Mouse (Mus musculus) common myeloid progenitor, adult 5-6 weeks (primary cell): Measurements from ENCODE around the gene Trim39. TPM values are rescaled to one million over a fixed set of nuclear protein-coding genes. Genes with fewer than 3 reads are reported as not detected.

Experiments
- ATAC-seq: replicated peaks from 2 replicates; pipeline ENCODE4 v1.8.0; 2016; ENCODE audit warnings: low read depth, mild to moderate bottlenecking, moderate TSS enrichment, inconsistent platforms; ENCODE audit not compliant: poor library complexity, severe bottlenecking
- total RNA-seq: library from RNA; stranded (forward); fragments of 200-1000, 187-1606 nt; gene quantifications from 2 replicates; pipeline ENCODE4 v1.2.3, GENCODE M21; 2017

The Trim39 gene
- total RNA-seq, result 12.8 and 18.4 TPM in 2 replicates

DNA sequence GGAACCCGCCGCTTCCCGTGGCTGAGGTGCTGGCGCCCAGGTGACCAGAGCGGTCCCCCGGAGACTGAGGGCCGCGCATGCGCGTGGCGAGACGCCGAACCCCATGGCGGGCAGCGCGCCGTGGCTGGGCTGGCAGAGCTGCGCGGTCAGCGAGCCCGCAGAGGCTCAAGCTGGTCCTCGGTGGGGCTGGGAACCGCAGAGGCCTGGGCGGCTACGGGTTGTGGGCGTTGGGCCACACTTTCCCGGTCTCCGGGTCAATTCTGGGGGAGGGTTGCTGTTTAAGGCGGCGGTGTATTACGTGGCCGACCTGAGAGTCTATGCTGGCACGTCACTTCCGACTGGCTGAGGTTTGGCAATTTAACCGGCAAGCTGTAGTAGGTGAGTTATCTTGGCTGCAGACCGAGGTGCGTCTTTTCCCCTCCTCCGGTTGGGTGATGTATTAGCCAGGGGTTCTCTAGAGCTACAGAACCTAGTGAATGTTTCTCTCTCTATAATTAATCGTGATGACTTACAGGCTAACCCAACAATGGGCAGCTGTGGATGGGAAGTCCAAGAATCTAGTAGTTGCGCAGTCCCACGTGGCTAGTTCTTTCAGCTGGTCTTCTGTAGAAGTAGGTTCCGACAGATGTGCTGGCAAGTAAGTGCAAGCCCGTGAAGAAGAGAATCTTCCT, at the start of gene Trim39:
TSS of gene Trim39 (minus strand) at position 662 of the 671 bp plus-strand sequence.
- peak; percentile 80 for ATAC-seq

DNA sequence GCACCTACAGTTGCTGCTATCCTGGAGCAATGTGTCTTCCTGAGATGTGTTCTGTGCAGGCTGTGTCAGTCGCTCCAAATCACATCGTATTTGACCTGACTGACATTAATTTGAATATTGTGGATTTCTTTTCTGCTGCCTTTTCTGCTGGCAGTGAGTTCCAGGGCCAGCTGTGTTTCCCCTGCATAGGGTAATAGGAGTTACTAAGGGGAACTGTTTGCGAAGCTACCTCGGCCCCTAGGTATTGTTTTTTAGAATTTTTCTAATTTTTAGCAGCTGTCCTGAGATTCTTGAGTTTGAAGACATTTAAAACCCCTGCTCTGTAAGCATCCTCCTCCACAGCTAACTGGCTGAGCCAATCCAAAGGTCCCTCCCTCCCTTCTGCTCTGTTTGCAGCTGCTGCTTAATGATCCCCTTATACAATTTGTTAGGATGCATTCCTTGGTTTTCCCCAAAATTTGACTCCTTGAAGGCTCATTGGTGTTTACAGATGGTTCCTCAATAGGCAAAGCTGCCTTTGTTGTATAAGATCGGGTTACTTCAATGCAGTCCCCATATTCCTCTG, 43.7 kb upstream of the Trim39 start:
- ATAC-seq, result no peak

DNA sequence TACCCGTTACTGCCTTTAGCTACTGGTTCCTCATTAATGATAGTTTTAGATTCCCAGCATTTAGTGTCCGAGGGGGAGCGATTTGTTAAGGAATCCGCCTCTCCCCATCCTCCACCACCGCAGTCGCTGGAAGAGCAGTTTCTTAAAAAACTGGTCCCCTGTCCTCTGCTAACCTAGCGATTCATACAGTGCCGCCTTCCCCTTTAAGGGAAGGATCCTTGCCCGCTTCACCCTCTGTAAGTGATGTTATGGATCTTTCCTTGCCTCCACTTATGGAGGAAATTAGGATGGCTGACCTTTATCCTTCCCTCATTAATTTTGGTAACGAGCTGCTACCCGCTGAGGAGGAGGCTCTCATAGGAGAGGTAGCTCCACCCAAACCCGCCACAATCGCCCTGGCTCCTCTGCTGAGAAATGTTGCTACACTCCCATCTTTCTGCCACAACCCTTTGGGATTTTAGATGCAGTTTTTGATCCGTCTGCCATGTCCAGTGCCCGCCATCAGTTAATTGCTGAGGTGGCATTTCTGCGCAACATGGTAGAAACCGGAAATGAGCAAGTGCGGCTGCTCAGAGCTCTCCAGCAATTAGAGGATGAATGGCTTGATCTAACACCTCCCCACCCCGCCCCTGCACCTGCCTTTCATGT, 43.1 kb upstream of the Trim39 start:
- ATAC-seq, result peak; percentile 92

DNA sequence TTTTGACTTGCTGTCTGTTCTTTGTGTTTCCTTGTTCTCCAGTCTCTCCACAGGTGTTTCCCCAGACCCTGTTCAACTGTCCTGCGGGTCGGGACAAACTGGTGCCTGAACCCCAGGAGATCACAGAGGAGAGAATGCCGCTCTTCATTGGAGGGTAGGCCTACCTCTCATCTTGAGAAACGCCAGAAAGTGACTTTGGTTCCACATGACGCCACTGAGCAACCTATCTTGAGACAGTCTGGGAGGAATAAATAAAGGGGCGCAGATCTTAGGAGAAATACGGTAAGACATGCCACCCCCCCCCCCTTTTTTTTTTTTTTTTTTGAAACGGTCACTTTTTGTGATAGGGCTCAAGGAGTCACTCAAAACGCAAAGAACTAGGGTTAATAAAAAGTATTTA, 42.5 kb upstream of the Trim39 start:
- ATAC-seq, result peak; percentile 59; the same call in 1 of the 2 replicates

DNA sequence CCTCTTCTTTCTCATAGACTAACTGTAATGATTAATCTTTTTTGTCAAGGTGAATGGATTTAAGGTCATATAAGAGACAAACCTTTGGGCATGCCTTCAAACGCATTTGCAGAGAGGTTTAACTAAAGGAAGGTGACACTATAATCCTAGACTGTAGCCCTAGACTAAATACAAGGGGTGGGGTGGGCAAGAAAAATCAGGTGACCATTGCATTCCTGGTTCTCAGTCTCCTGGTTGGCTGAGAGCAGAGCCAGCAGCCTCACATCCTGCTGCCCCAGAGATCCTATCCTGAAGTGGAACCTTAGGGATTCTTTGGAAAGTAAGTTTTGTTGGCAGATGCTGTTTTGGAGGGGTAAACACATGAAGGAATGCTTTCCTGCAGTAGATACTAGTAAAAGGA, 37.2 kb upstream of the Trim39 start:
- ATAC-seq, result no peak

DNA sequence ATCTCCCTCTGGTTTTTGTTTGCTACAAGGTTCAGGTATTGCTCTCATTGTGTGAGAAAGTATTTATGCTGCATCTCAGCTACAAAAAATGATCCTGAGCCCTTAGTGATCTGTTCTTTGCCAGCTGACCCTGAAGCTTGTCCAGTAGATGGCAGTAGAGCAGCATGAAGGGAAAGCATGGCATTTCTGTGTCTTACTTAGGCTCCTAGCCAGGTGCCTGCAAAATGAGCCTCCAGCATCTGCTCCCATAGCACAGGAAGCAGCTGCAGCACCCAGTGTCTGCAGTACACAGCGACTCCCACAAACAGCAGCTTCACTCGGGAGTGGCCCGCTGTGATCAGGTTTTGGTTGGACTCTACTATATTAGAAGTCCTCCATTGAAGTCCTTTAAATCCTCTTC, 36.8 kb upstream of the Trim39 start:
- ATAC-seq, result peak; percentile 87

DNA sequence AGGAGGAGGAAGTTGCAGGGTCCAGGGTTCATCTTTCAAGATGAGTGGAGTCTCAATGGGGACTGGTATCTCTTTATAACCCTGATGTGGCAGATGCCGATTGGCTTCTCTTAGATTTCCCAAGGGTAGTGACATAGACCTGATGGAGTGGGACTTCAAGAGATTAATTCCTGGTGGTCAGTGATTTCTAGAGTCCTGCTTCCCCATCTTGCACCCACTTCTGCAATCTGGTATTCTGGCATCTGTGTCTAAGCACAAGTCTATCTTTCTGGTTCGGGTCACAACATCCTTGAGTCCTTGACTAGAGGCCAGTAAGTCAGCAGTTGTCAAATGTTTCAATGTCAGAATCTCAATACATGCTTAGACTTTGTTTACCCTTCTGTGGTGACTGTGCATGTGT, 14.3 kb upstream of the Trim39 start, which contains the start of gene H2-M10.2:
TSS of gene H2-M10.2 (minus strand) at position 101 of the 400 bp plus-strand sequence.
- ATAC-seq, result 0 out of 2 replicates have a peak, but pooled peaks have one; percentile 5

DNA sequence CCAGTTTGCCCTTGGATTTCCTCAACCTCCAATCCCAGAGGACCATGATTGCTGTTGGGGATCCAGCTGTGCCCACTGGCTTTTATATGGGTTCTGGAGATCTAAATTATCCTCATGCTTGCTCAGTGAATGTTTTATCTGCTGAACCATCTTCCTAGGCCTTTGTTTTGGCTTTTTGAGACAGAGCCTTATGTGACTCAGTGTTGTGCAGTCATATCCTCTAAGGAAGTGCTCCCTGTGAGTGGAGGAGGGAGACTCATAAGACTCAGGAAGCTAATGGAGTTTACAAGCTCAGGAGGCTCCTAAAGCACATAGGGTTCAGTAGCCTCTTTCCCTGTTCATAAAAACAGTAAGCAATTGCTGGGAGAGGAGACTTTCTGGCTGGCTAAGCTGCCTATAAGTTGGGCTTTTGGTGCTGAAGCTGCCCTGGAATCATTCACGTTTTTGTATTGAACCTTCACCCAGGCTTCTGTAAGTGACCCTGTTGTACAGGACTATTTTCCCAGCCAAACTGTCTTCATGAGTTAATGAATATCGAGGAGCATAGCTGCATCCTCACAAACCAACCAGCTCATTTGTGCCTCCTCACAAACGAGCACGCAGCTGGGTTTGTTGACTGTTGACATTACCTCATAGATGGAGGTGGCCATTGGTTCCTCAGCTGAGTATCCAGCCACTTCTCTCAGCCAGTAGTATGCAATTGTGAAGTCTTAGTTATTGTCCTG, 9.6 kb upstream of the Trim39 start:
- ATAC-seq, result no peak

DNA sequence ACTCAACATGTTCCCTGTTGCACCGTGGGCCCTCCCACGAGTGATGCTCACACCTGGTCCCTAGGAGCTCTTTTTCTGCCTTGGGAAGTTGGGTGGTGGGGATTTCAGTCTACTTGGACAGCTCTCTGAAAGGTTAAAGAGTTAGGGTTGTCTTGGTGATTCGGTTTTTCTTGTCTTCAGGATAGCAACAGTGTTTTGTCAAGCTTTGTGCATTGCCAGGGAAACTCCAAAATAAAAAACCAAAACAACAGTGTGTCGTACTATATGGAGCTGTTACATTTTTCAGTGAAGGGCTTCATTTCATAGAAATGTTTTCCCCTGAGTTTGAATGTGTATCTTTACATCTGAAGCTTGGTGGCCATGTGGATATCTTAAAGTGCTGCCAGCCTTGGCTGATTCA, 2.7 kb upstream of the Trim39 start:
- no peak for ATAC-seq

DNA sequence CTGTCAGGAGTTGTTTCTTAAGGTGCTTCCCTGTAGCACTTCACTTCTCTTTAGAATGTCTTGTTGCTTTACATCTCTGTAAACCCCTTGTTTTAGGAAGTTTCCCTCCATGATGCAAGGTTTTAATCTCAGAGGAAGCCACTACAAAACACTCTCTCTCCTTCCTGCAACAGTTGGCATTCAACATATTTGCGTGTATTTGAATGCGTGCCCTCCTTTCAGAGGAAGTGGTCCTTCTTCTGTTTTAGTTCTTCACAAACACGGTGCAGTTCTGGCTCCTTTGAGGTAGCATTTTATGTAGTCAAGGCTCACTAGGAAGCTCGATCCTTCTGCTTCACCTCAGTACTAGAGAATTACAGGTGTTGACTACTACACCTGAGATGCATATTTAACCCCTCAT, 1.7 kb upstream of the Trim39 start:
- ATAC-seq, result no peak

DNA sequence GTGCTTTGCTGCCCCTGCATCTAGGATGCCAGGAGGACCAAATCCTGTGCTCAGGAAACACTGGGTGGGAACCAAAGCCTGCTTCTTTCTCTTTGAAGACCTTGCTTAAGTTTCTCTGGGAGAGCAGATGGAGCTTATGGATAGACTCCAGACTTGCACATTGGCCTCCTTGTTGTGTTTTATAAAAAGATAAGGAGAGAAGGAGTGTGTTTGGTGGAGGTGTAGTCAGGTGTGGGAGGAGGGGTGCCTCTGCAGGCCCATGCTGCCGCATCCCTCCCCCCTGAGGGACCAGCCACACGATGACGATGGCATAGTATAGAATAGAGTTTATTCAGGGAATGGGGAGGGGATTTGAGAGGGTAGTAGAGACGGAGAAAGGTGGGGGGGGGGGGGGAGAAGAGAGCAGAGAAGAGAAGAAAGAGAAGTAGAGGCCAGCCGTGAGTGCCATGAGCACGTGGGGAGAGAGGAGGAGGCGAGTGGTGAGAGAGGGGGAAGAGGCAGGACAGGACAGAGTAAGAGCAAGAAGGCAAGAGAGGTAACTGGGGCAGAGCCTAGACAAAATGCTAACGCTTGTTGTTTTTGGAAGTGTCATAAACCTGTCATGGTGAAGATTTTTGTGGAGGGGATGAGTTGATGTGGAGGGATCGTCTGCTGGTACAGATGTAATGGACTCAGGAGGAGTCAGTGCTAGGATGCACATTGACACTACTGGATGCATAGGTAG, 758 bp upstream of the Trim39 start:
- no peak for ATAC-seq

DNA sequence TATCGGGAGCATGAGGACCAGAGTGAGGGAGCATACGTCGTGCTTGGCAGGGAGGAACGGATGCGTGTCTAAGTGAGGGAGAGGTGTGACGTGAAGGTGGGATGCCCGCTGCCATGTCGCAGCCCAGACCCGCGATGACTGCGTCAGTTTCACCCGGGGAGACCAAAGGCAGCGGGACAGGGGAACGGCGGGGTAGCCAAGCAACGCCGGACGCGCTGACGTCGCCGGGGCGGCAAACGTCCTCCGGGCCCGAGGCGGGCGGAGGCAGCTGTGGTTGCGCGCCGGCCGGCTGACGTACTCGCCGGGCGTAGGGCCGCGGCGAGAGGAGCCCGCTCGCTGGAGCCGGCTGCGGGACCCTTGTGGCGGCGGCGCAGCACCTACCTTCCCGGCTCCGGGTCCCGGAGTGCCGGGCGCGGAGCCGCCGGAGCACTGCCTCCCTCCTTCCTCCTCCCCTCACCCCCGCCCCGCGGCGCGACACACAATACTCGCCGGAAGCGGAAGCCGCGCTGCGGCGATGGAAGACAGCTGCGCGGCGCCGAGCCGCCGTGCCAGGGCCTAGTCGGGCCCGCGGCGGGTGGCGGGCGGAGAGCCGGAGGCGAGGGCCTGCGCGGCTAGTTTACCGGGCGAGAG, 976 bp downstream of the Trim39 start:
- peak; percentile 69 for ATAC-seq

DNA sequence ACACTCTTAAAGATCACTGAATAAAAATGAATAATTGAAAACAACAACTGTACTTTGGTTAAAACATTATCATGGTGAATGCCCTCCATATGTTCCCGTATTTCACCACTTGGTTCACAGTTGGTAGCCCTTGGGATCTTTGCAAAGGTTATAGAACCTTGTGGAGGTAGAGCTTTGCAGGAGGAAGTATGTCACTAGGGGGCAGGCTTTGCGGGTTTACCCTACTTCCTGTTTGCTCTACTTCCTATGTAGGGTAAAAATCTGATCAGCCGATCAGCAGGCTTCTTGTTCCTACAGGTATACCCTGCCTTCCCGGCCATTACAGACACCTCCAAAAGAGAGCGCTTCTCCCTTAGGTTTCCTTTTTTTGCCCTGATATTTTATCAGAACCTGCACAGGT, 6.2 kb downstream of the Trim39 start:
- peak; percentile 55 for ATAC-seq

DNA sequence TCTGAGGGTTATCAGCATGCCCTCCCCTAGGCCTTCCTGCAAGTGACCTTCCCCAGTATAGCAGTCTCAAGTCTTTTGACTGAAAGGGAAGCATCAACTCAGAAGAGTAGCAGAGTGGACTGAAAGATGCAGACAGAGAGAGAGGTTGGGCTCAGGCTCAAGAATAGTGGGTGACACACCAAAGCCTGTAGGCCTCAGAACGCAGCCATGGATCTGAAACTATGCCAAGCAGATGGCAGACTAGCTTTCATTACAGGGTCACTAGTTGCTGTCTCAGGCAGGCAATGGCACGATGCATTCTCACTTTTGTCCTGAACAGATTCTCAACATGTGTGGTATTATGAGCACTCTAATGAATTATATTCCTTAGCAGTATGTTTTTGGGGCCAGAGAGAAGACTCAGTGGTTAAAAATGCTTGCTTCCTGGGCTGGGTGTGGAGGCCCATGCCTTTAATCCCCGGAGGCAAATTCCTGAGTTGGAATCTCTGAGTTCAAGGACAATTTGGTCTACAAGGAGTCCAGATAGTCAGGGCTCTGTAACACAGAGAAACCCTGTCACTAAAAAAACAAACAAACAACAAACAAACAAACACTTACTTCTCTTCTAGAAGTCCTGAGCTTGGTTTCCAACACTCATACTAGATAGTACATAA, 7.6 kb downstream of the Trim39 start:
- no peak for ATAC-seq

DNA sequence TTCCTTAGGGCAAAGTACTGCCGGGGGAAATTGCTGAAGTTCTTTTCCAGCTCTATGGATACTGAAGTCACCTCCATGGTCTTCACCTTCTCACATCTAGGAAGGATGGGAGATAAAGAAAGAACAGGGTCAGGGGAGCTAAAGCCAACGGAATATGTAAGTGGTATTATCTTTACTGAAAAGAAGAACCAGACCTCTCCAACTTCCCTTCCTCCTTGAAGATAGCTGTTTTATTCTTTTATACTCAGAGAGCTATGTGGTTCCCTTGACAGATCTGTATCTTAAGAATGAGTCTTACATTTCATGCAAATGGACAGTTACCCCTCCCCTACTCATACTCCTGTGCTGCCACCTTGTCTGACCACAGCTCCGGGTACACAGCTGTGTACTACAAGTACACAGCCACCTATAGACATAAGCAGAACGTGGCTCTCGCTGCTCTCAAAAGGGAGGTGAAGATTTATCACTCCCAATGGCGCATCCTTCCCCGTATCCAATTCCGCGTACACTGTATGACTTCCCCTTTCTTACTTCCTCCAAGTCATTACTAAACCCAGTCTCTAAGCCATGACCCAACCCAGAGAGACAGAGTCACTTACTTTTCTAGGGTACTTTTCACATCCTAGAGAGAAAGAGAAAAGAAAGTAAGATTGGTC, 10.4 kb downstream of the Trim39 start:
- ATAC-seq, result peak; percentile 72

DNA sequence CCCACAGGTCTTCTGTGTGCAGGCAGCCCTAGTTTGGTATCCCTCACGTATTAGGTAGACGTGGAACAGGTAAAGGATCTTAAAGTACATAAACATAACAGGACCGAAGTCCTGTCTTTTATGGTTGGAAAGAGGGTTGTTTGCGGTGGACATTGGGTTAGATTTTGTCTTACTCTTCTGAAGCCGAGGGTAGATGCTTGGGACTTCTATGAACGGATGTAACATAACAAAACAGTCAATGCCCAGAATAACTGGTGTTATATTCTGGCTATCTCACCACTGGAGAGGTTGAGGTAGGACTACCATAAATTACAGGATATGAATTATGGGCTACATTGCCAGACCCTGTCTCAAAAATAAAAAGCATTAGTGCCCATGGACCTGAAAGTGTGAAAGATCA, 14.1 kb downstream of the Trim39 start, which contains the start of gene Rpp21:
TSS of gene Rpp21 (minus strand) at position 101 of the 400 bp plus-strand sequence.
- no peak for ATAC-seq

DNA sequence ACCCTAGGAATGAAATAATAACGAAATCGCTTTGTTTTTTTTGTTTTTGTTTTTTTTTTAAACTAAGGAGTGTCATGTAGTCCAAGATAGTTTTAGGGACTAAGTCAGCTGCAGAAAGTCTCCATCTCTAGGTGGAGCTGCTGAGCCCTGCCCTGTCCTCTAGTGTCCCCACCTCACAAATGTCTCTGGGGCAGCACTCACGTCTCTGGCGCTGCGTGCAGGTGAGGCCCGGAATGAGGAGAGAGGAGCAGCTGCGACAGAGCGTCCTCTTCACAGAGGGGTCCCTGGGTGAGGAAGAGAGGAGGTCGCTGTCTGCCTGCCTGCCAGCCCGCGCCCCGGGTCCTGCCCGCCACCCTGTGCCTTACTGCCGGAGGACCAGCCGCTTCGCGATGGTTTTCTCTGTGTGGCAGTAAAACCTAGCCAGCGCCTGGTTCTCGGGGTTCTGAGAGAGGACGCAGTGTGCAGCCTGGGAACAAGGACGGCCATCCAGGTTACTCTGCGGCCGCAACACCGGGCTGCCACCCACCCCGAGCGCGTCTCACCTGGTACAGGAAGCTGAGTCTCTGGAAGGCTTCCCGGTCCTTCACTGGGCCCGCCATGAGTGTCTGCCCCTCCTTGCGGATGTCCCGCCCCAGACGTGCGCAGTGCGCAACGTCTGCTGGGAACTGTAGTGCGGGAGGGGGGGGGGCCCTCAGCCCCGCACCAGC, 14.7 kb downstream of the Trim39 start:
- ATAC-seq, result peak; percentile 79

DNA sequence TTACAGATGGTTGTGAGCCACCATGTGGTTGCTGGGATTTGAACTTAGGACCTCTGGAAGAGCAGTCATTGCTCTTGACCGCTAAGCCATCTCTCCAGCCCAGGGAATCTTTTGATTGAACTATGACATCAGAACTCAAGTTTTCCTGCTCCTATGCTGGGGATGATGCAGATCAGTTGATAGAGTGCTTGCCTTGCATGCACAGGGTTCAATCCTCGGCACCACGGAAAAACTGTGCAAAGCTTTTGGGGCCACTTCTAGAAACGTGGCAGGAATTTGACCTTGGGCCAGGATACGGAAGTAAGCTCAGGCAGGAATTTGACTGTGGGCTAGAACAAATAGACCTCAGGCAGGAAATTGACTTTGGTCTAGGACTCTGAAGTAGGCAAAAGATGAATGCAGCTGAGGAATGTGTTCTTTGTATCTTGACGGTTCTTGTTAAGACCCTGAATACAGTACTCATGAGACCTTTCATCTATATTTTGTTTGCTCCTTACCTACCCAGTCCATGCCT, 18.9 kb downstream of the Trim39 start:
- ATAC-seq, result no peak
